Mouse (Mus musculus): Measurements from ENCODE around the gene Vmn2r79. TPM values are rescaled to one million over a fixed set of nuclear protein-coding genes. Genes with fewer than 3 reads are reported as not detected.
"Not testable (repeated sequence)": the region's sequence is repeated elsewhere in the genome, so short reads cannot be mapped to it uniquely, and the experiment has no call there.

Gene Vmn2r79
- not detected in 2 replicates for polyA plus RNA-seq (2016; fragmentation: Nextera tagmentation; extraction: Ambion mirVana)

- WGBS = 80% methylated on average over 1 of the region's 1 CpGs
- not testable (repeated sequence) for H3K27me3 ChIP-seq; H3K4me2 ChIP-seq (replicated peaks); H3K27ac ChIP-seq (replicated peaks); H3K9ac ChIP-seq (replicated peaks); H3K4me3 ChIP-seq; H3K4me1 ChIP-seq; ATAC-seq (ENCODE audit: low FRiP score, low read depth); H3K36me3 ChIP-seq; H3K9me3 ChIP-seq
Measured at GRCm38 (mm10) chr7:86995815-86996214, at the start of gene Vmn2r79. Gene Vmn2r79, plus strand, starts transcription at chr7:86996115.

GRCm38 (mm10) chr7:86994700-86995099 lies 1.2 kb upstream of the Vmn2r79 start:
- Histone ChIP-seq H3K4me2 (replicated peaks) (no peak overlapping the region), H3K4me3 (no peak overlapping the region), H3K36me3 (no peaks in the 10 kb centered on the region), H3K4me1 (no peaks in the 10 kb centered on the region), H3K9me3 (no peaks in the 10 kb centered on the region), H3K9ac (replicated peaks) (no peak overlapping the region), H3K27me3 (no peaks in the 10 kb centered on the region), H3K27ac (replicated peaks) (no peak overlapping the region)
- WGBS = 76% methylated on average over 1 of the region's 1 CpGs
- no peak for ATAC-seq (ENCODE audit: low FRiP score, low read depth)

GRCm38 (mm10) chr7:87026486-87026885 lies 30.6 kb downstream of the Vmn2r79 start:
- H3K4me1 ChIP-seq; ATAC-seq (ENCODE audit: low FRiP score, low read depth); H3K36me3 ChIP-seq; H3K27ac ChIP-seq (replicated peaks); H3K27me3 ChIP-seq; H3K4me2 ChIP-seq (replicated peaks); H3K9ac ChIP-seq (replicated peaks); H3K4me3 ChIP-seq; H3K9me3 ChIP-seq: not testable (repeated sequence)

DNA sequence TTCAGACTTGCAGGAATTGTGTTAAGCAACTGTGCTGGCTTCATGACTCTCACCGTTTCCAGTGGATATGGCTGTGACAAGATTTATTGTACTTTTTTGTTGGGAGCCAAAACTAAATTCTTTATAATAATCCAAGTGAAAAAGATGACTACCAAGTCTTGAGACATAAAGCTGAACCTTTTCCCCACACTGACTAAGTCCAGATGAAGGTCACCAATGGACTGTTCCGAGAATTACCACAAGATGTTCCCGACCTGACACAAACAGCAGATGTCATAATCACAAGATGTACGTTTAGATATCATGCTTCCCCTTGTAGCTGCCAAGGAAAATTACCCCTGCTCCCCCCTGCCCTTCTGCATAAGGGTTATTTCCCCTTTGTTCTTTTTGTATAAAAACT lies 67.7 kb downstream of the Vmn2r79 start:
- Histone ChIP-seq H3K4me1 (no peaks in the 10 kb centered on the region), H3K9me3 (no peaks in the 10 kb centered on the region), H3K27ac (replicated peaks) (no peak overlapping the region), H3K4me3 (no peak overlapping the region), H3K4me2 (replicated peaks) (no peak overlapping the region), H3K36me3 (no peaks in the 10 kb centered on the region), H3K9ac (replicated peaks) (no peak overlapping the region), H3K27me3 (no peaks in the 10 kb centered on the region)
- whole genome bisulfite sequencing = 88% methylated on average over 4 of the region's 4 CpGs
- no peak for ATAC-seq (ENCODE audit: low FRiP score, low read depth)

Other genes with a start within 250 kb of the Vmn2r79 start
- 0.12 TPM in 1 of 2 replicates, not detected in the other for gene Folh1, start 220.2 kb upstream of the Vmn2r79 start, polyA plus RNA-seq (2016; fragmentation: Nextera tagmentation; extraction: Ambion mirVana)
- gene Vmn2r77, start 201.1 kb upstream of the Vmn2r79 start, polyA plus RNA-seq (2016; fragmentation: Nextera tagmentation; extraction: Ambion mirVana) = not detected in 2 replicates
- not detected in 2 replicates for gene Vmn2r78, start 81.0 kb upstream of the Vmn2r79 start, polyA plus RNA-seq (2016; fragmentation: Nextera tagmentation; extraction: Ambion mirVana)
- gene Nox4, start 250.0 kb downstream of the Vmn2r79 start, polyA plus RNA-seq (2016; fragmentation: Nextera tagmentation; extraction: Ambion mirVana) = 3.6 TPM in 2 replicates

All from midbrain, embryonic 12.5 days (tissue).